Mouse (Mus musculus) kidney, postnatal 10 days (tissue): ENCODE results near the gene Rftn2.

ENCODE experiments used
- DNase-seq: peaks from one replicate; pipeline ENCODE4 v3.0.0; 2021; ENCODE audit warnings: mixed read lengths

Gene Rftn2

GRCm38 (mm10) chr1:55210202-55210965 is 16.2 kb downstream of the Rftn2 start:
- peak; percentile 31 for DNase-seq

GRCm38 (mm10) chr1:55208500-55209140 is 18.0 kb downstream of the Rftn2 start:
- no peak for DNase-seq

GRCm38 (mm10) chr1:55207561-55207960 is 19.0 kb downstream of the Rftn2 start:
- no peak for DNase-seq

- no peak for DNase-seq
Observed at GRCm38 (mm10) chr1:55205808-55206327, 20.7 kb downstream of the Rftn2 start.

- peak; percentile 77 for DNase-seq
Observed at GRCm38 (mm10) chr1:55201850-55202752, 24.5 kb downstream of the Rftn2 start.

GRCm38 (mm10) chr1:55198719-55199118 is 27.9 kb downstream of the Rftn2 start:
- no peak for DNase-seq

GRCm38 (mm10) chr1:55196327-55197003 is 30.1 kb downstream of the Rftn2 start:
- no peak for DNase-seq

- DNase-seq, result no peak
Observed at GRCm38 (mm10) chr1:55195021-55195420, 31.6 kb downstream of the Rftn2 start.

GRCm38 (mm10) chr1:55194064-55194915 is 32.3 kb downstream of the Rftn2 start:
- DNase-seq, result no peak

- peak; percentile 92 for DNase-seq
Observed at GRCm38 (mm10) chr1:55193316-55193715, 33.3 kb downstream of the Rftn2 start.

- peak; percentile 55 for DNase-seq
Observed at GRCm38 (mm10) chr1:55192824-55193223, 33.8 kb downstream of the Rftn2 start.

GRCm38 (mm10) chr1:55192015-55192414 is 34.6 kb downstream of the Rftn2 start:
- DNase-seq, result no peak

GRCm38 (mm10) chr1:55186592-55187210 is 39.9 kb downstream of the Rftn2 start:
- no peak for DNase-seq

- no peak for DNase-seq
Observed at GRCm38 (mm10) chr1:55185718-55186117, 40.9 kb downstream of the Rftn2 start.

- DNase-seq, result no peak
Observed at GRCm38 (mm10) chr1:55182392-55182791, 44.2 kb downstream of the Rftn2 start.

GRCm38 (mm10) chr1:55179917-55180566 is 46.5 kb downstream of the Rftn2 start:
- no peak for DNase-seq

GRCm38 (mm10) chr1:55174558-55175034 is 52.0 kb downstream of the Rftn2 start:
- DNase-seq, result no peak

GRCm38 (mm10) chr1:55173720-55174557 is 52.6 kb downstream of the Rftn2 start:
- no peak for DNase-seq
